Mouse (Mus musculus): ENCODE data around the gene Kctd13.

Kctd13 gene

GRCm38 (mm10) chr7:126941801-126942200 lies 13.1 kb downstream of the Kctd13 start:
- DNase-seq (ENCODE audit: low read depth, low spot score) = no peak

- peak; percentile 72 for DNase-seq (ENCODE audit: low read depth, low spot score)
Observed at GRCm38 (mm10) chr7:126946530-126946929, 17.9 kb downstream of the Kctd13 start.

- no peak for DNase-seq (ENCODE audit: low read depth, low spot score)
Observed at GRCm38 (mm10) chr7:126948626-126949025, 19.9 kb downstream of the Kctd13 start.

- DNase-seq (ENCODE audit: low read depth, low spot score) = no peak
Observed at GRCm38 (mm10) chr7:126949403-126949792, 20.7 kb downstream of the Kctd13 start, which contains the start of gene Asphd1. Asphd1 (minus strand) TSS chr7:126949582.

DNA sequence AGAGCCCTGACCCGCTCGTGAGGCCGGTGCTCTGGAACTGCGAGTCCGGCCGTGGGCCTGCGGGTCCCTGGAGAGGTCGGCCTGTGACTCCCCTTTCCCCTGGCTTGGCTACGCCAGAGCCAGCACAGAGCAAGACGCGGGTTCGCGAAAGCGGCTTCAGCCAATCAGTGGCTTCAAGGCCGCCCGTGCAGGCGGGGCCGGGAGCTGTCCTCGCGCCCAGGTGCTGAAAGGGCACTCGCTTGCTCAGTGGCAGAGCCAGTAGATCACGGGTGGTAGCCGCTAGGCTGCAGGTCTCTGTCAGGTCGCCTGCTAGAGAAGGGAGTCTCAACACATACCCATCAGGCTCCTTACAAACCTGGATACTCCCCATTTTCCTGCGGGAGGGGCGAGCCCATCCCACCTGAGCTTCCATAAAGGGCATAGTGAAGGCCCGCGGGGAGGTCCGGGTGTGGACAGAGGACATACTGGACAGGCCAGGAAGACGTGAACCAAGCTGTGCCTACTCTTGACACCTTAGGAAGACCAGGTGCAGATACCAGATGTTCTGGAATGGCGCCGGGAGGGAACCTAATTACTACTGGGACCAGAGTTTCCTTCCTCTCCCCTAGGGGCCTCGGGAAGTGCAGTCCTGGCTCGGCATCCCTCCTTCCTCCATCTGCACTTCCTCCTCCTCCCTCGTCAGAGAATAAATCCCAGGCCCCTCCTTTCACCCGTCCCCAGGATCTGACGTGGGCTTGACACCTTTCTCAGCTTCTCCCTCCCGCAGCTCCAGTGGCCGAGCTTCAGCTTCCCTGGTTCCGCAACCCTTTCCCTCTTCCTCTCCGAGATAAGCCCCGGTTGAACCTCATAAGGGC lies 21.3 kb downstream of the Kctd13 start, which contains the start of gene Sez6l2:
TSS of gene Sez6l2 (plus strand) at position 771 of the 854 bp plus-strand sequence.
- peak; percentile 92 for DNase-seq (ENCODE audit: low read depth, low spot score)

- DNase-seq (ENCODE audit: low read depth, low spot score) = no peak
Observed at GRCm38 (mm10) chr7:126950647-126951615, 22.3 kb downstream of the Kctd13 start.

GRCm38 (mm10) chr7:126951741-126952140 lies 23.1 kb downstream of the Kctd13 start:
- DNase-seq (ENCODE audit: low read depth, low spot score) = no peak

- DNase-seq (ENCODE audit: low read depth, low spot score) = no peak
Observed at GRCm38 (mm10) chr7:126952646-126953045, 24.0 kb downstream of the Kctd13 start.

DNA sequence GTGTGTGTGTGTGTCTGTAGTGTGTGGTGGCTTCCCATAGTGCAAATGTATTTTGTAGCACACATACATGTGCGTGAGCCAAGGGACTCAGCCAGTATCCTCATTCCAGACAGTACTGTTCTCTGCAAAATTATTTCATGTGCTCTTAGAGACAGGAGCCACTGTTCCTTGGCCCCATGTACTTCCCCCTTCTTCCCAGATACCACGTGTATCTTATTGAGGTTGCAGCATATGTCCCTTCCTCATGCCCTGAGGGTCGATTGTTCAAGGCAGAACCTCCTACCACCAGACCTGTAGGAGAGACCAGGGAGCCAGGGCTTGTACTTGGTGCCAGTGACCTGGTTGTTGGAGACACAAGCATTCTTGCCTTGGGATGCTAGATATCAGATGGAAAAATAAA lies 26.4 kb downstream of the Kctd13 start:
- DNase-seq (ENCODE audit: low read depth, low spot score) = no peak

DNA sequence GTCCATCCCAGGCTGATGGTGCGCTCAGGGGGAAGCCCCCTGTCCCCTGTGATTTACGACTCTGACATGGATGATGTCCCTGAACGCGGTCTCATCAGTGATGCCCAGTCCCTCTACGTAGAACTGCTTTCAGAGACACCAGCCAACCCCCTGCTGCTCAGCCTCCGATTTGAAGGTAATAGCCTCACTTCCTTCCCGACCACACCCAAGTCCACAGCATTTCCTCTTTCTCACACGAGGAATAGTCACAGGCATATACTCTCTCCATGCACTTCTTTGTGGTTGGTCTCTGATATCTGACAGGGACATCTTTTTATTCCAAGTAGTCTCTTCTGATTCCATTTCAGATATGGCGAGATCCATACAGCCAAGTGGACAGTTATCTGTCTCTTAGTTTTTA lies 31.1 kb downstream of the Kctd13 start:
- DNase-seq (ENCODE audit: low read depth, low spot score) = no peak

DNA sequence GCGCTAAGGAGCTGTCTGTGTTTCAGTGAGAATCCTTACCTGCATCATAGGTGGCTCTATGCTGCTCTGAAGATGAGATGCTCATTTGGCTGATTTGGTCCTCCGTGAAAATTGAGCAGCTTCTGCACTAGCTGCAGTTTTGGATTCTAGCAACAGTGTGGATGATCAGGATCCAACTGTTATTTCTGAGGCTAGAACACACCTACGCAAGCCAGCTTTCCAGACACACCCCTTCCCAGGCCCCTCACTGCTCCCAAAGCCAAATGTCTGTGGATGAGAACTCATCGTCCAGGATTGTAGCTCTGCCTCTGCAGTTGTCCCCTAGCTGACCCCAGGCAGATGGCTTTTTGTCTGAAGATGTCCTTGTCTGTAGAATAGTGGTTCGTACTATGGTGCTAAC lies 32.4 kb downstream of the Kctd13 start:
- no peak for DNase-seq (ENCODE audit: low read depth, low spot score)

DNA sequence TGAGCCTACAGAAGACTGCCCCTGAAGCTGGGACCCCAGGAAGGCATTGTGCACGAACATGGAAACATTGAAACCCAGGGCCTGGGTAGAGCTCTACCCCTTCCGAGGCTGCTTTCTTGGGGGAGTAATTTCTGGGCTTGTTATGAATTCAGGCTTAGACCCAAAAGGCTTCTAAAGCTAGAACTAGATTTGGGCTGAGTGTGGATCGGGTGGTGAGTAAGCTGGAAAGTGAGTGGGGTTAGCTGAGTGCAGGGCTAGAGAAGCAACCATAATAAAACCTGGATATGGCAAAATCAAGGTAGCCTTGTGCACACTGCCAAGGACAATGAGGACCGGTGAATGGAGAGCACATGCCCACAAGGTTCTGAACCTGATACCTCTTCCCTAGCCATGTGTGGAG lies 33.3 kb downstream of the Kctd13 start:
- DNase-seq (ENCODE audit: low read depth, low spot score) = no peak

DNA sequence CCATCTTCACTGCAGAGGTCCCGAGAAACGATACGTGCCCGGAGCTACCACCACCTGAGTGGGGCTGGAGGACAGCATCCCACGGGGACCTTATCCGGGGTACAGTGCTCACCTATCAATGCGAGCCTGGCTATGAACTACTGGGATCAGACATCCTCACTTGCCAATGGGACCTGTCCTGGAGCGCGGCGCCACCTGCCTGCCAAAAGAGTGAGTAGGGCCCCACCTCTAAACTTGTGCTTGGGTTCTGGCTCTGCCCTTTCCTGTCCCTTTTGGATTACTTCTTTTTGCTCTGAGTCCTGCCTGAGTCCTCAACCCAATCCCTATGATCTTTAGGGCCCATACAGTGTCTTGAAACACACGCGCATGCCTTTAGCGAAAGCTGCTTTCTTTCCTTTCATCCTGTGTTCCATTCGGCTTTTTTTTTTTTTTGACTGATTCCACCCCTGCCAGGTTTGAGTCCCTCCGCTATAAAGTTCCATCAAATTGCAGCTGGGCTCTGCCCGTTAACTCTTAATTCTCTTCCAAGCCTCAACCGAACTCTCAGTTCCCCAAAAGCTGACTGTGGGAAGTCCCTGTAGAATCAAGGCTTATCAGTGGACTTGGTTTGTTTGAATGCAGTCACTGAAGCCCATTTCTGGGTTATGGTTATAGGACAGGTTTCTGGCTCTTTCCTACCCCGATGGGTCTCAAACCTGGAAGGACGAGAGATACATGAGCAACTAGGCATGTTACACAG lies 35.0 kb downstream of the Kctd13 start:
- DNase-seq (ENCODE audit: low read depth, low spot score) = peak; percentile 67

DNA sequence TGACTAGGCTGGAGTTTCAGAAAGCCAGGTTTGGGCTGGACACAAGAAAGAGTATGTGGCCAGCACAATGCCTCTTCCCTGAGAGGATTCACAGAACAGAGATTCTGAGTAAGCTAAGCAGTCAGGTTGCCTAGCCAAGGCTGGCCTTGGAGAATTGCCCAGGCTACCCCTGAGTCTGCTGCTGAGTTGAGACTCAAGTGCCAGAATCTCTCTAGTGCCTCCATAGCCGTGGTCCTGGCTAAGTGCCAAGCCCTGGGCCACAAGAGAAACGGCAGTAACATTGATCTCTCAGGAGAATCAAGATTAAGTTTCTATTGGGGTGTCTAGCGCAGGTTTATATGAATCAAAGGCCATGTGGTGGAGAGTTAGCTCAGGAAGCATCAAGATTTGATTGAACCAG lies 36.9 kb downstream of the Kctd13 start:
- DNase-seq (ENCODE audit: low read depth, low spot score) = no peak

DNA sequence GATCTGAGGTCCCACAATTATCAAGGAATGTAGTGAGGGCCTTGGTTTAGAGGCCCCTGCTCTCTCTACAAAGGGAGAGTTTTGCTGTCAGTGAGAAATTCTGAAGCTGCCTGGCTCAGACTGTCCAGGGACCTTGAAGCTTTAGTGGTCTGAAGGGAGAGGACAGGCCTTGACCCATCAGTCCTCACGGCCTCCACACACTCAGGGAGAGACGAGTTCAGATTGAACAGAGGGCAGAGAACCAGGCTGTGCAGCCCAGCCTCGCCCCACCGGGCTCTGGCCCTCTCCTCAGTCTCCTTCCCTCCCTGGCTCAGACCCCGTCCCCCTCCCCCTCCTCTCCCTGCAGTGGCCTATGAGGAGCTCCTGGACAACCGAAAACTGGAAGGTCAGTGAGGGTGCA lies 38.7 kb downstream of the Kctd13 start:
- DNase-seq (ENCODE audit: low read depth, low spot score) = no peak

DNA sequence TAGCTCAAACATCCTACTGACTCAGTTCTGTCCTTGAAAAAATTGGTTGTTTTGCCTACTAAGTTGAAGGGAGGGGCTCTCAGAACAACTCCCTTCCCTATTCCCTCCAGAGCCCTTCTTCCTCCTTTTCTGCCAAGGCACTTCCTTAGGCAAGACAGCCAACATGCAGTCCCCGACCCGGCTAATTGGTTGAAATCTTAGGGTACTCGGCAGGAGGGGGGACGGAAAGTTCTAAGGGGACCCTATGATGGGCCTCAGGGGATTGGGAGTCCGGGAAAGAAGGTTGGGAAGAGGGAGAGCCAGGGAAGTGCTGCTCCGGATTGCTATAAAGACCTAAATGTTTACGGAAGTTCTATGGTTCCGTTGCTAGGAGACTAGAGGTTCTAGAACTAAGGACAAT lies 46.8 kb downstream of the Kctd13 start:
- DNase-seq (ENCODE audit: low read depth, low spot score) = no peak

DNA sequence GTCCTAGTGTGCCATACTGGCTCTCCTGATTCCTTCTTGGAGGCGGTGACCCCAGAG lies 47.0 kb downstream of the Kctd13 start, which contains the start of gene Cdipt:
TSS of gene Cdipt (plus strand) at position 22 of the 57 bp plus-strand sequence.
- no peak for DNase-seq (ENCODE audit: low read depth, low spot score)

GRCm38 (mm10) chr7:126975950-126976866 lies 47.5 kb downstream of the Kctd13 start, which contains the start of gene Cdiptos:
Cdiptos (minus strand) TSS chr7:126976098.
- peak; percentile 99 for DNase-seq (ENCODE audit: low read depth, low spot score)

DNA sequence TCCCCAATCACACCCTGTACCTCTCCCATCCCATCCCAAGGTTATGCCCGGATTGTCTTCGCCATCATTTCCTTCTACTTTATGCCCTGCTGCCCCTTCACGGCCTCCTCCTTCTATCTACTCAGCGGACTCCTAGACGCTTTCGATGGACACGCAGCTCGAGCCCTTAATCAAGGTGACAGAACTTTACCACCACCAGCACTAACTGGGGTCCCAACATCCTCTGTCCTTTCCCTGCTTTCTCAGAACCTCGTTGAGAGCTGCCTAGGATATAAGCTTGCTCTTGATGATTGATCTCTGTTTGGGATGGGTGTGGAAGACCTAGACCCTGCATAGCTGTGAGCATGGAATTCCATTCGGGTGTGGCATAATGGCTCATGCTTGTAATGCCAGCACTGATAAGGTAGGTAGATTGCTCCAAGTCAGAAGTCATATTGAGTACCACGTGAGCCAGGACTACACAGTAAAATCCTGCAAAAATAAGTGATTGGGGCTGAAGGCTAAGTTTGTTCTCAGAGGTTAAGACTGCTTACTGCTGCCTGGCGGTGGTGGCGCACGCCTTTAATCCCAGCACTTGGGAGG lies 48.3 kb downstream of the Kctd13 start:
- DNase-seq (ENCODE audit: low read depth, low spot score) = peak; percentile 59

GRCm38 (mm10) chr7:126978841-126979240 lies 50.2 kb downstream of the Kctd13 start:
- no peak for DNase-seq (ENCODE audit: low read depth, low spot score)

- DNase-seq (ENCODE audit: low read depth, low spot score) = no peak
Observed at GRCm38 (mm10) chr7:126981601-126982000, 52.9 kb downstream of the Kctd13 start.

Measured in ZHBTc4 (cell line).